Mouse (Mus musculus): ENCODE results near the gene Sumf1. TPM values are rescaled to one million over a fixed set of nuclear protein-coding genes. Genes with fewer than 3 reads are reported as not detected.

Gene Sumf1
- polyA plus RNA-seq, 1 experiment: 45.9 TPM

- H3K27ac ChIP-seq (ENCODE audit: insufficient read depth, low read length): no peak overlapping the region
- H3K4me3 ChIP-seq (ENCODE audit: insufficient read depth, low read length): no peak overlapping the region
- H3K4me1 ChIP-seq (ENCODE audit: control insufficient read depth, insufficient read depth, low read length): no peaks in the 10 kb centered on the region
- TF ChIP-seq POLR2A (IDR thresholded peaks at IDR 0.05; ENCODE audit: low read depth, low read length) (no peak), CTCF (IDR thresholded peaks at IDR 0.05; ENCODE audit: borderline replicate concordance, insufficient read depth, low read length) (no peak)
Measured at GRCm38 (mm10) chr6:108073931-108074330, 111.5 kb downstream of the Sumf1 start.

GRCm38 (mm10) chr6:108073071-108073470, 112.3 kb downstream of the Sumf1 start:
- H3K4me3 ChIP-seq (ENCODE audit: insufficient read depth, low read length): no peak overlapping the region
- TF ChIP-seq CTCF (IDR thresholded peaks at IDR 0.05; ENCODE audit: borderline replicate concordance, insufficient read depth, low read length): no peak
- no peak overlapping the region for H3K27ac ChIP-seq (ENCODE audit: insufficient read depth, low read length)
- no peaks in the 10 kb centered on the region for H3K4me1 ChIP-seq (ENCODE audit: control insufficient read depth, insufficient read depth, low read length)

GRCm38 (mm10) chr6:108070947-108071346, 114.4 kb downstream of the Sumf1 start:
- Histone ChIP-seq H3K27ac (ENCODE audit: insufficient read depth, low read length) (no peak overlapping the region), H3K4me3 (ENCODE audit: insufficient read depth, low read length) (no peak overlapping the region), H3K4me1 (ENCODE audit: control insufficient read depth, insufficient read depth, low read length) (no peaks in the 10 kb centered on the region)
- no peak for TF ChIP-seq POLR2A (IDR thresholded peaks at IDR 0.05; ENCODE audit: low read depth, low read length)
- no peak for TF ChIP-seq CTCF (IDR thresholded peaks at IDR 0.05; ENCODE audit: borderline replicate concordance, insufficient read depth, low read length)

GRCm38 (mm10) chr6:108065583-108065982, 119.8 kb downstream of the Sumf1 start:
- no peak overlapping the region for H3K27ac ChIP-seq (ENCODE audit: insufficient read depth, low read length)
- TF ChIP-seq CTCF (IDR thresholded peaks at IDR 0.05; ENCODE audit: borderline replicate concordance, insufficient read depth, low read length) (no peak), POLR2A (IDR thresholded peaks at IDR 0.05; ENCODE audit: low read depth, low read length) (no peak)
- H3K4me1 ChIP-seq (ENCODE audit: control insufficient read depth, insufficient read depth, low read length): peaks cover 3% of the 10 kb centered on the region; the same call in 1 of the 2 replicates
- peak overlapping the region; percentile 43 for H3K4me3 ChIP-seq (ENCODE audit: insufficient read depth, low read length)

- peaks cover 3% of the 10 kb centered on the region; the same call in 1 of the 2 replicates for H3K4me1 ChIP-seq (ENCODE audit: control insufficient read depth, insufficient read depth, low read length)
- peak; percentile 64 for TF ChIP-seq POLR2A (IDR thresholded peaks at IDR 0.05; ENCODE audit: low read depth, low read length)
- no peak for TF ChIP-seq CTCF (IDR thresholded peaks at IDR 0.05; ENCODE audit: borderline replicate concordance, insufficient read depth, low read length)
- peak within 1 kb of the TSS; percentile 48 for H3K27ac ChIP-seq (ENCODE audit: insufficient read depth, low read length)
- peak within 1 kb of the TSS; percentile 45 for H3K4me3 ChIP-seq (ENCODE audit: insufficient read depth, low read length)
Measured at GRCm38 (mm10) chr6:108064918-108065526, 120.4 kb downstream of the Sumf1 start, which contains the start of gene Setmar. Gene Setmar, plus strand, starts transcription at chr6:108065045.

GRCm38 (mm10) chr6:108061121-108061520, 124.3 kb downstream of the Sumf1 start:
- H3K4me1 ChIP-seq (ENCODE audit: control insufficient read depth, insufficient read depth, low read length): peaks cover 3% of the 10 kb centered on the region; the same call in 1 of the 2 replicates
- no peak overlapping the region for H3K4me3 ChIP-seq (ENCODE audit: insufficient read depth, low read length)
- TF ChIP-seq POLR2A (IDR thresholded peaks at IDR 0.05; ENCODE audit: low read depth, low read length) (no peak), CTCF (IDR thresholded peaks at IDR 0.05; ENCODE audit: borderline replicate concordance, insufficient read depth, low read length) (no peak)
- H3K27ac ChIP-seq (ENCODE audit: insufficient read depth, low read length): peak overlapping the region; percentile 50; the same call in 1 of the 2 replicates

GRCm38 (mm10) chr6:108058066-108058465, 127.3 kb downstream of the Sumf1 start:
- TF ChIP-seq POLR2A (IDR thresholded peaks at IDR 0.05; ENCODE audit: low read depth, low read length) (no peak), CTCF (IDR thresholded peaks at IDR 0.05; ENCODE audit: borderline replicate concordance, insufficient read depth, low read length) (no peak)
- Histone ChIP-seq H3K4me3 (ENCODE audit: insufficient read depth, low read length) (no peak overlapping the region), H3K27ac (ENCODE audit: insufficient read depth, low read length) (no peak overlapping the region), H3K4me1 (ENCODE audit: control insufficient read depth, insufficient read depth, low read length) (peaks cover 3% of the 10 kb centered on the region; the same call in 1 of the 2 replicates)

- H3K27ac ChIP-seq (ENCODE audit: insufficient read depth, low read length): no peak overlapping the region
- H3K4me3 ChIP-seq (ENCODE audit: insufficient read depth, low read length): no peak overlapping the region
- H3K4me1 ChIP-seq (ENCODE audit: control insufficient read depth, insufficient read depth, low read length): peaks cover 3% of the 10 kb centered on the region; the same call in 1 of the 2 replicates
- TF ChIP-seq POLR2A (IDR thresholded peaks at IDR 0.05; ENCODE audit: low read depth, low read length) (no peak), CTCF (IDR thresholded peaks at IDR 0.05; ENCODE audit: borderline replicate concordance, insufficient read depth, low read length) (no peak)
Measured at GRCm38 (mm10) chr6:108057353-108057752, 128.0 kb downstream of the Sumf1 start.

Other genes with a start within 250 kb of the Sumf1 start
- gene Setmar, start 120.5 kb downstream of the Sumf1 start, polyA plus RNA-seq (2011; ENCODE audit: insufficient read length, low read depth, missing spikeins): 4.8 and 5.6 TPM in 2 replicates
- gene Itpr1, start 27.5 kb upstream of the Sumf1 start, polyA plus RNA-seq (2011; ENCODE audit: insufficient read length, low read depth, missing spikeins): 31.4 and 38.0 TPM in 2 replicates

Data from embryonic fibroblast, embryonic 13.5 days (primary cell).